Mouse (Mus musculus): Measurements from ENCODE around the gene Med25. TPM values are rescaled to one million over a fixed set of nuclear protein-coding genes. Genes with fewer than 3 reads are reported as not detected.
"Not testable (repeated sequence)": the region's sequence is repeated elsewhere in the genome, so short reads cannot be mapped to it uniquely, and the experiment has no call there.

Gene Med25
- polyA plus RNA-seq, 1 experiment from 2014 or later, result 86.6 TPM

DNA sequence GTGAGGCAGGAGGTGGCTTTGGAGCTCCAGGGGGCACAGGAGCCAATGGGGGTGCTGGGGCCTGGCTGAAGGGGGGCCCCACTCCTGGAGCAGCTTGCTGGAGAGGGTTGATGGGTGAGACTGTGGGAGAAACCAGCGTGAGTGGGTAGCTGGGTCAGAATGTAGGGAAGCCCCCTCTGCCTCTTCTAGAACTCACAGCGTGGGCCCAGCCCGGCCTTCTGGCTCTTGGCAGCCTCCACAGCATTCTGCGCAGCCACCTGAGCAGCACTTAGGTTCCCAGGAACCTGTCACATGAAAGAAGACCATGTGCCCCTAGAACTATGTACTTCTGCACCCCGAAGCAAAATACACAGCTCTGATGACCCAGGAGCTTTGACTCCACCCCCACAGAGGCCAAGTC is 7.9 kb downstream of the Med25 start:
- ATAC-seq, result no peak
- WGBS, result 98% methylated on average over 5 of the region's 5 CpGs

DNA sequence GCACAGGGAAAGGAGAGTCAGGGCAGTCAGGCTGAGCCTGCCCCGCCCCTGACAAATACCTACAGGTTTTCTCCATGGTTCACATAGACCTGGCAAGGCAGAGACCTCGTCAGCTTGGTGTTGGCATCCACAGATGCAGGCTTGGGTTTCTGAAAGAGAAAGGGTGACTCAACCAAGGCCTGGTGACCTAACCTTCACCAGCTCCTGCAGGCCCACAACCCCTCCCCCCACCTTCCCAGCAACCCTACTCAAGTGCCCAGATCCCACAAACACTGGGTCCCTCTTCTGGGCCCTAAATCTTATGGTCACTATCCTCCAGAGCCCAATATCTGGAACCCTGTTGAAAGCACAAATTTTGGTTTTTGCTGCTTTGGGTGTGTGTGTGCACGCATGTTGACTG is 9.5 kb downstream of the Med25 start:
- Histone ChIP-seq H3K4me1 (ENCODE audit: control insufficient read depth, insufficient read depth, low read length) (no peaks in the 10 kb centered on the region), H3K4me2 (ENCODE audit: low read depth, low read length) (no peak overlapping the region), H3K4me3 (ENCODE audit: low read length) (no peak overlapping the region), H3K9me3 (ENCODE audit: control insufficient read depth, low read length) (no peaks in the 10 kb centered on the region), H3K27ac (ENCODE audit: low read length) (no peak overlapping the region), H3K36me3 (ENCODE audit: control insufficient read depth, insufficient read depth, low read length) (peaks cover 32% of the 10 kb centered on the region), H3K27me3 (replicated peaks; ENCODE audit: control insufficient read depth, insufficient read depth, low read length) (no peaks in the 10 kb centered on the region), H3K9ac (ENCODE audit: low read depth, low read length) (no peak overlapping the region)
- WGBS, result 92% methylated on average over 3 of the region's 3 CpGs
- no peak for ATAC-seq

More for the DNA sequence above, 7.9 kb downstream of the Med25 start:
- Histone ChIP-seq H3K9ac (ENCODE audit: low read depth, low read length) (no peak overlapping the region), H3K4me3 (ENCODE audit: low read length) (no peak overlapping the region), H3K4me1 (ENCODE audit: control insufficient read depth, insufficient read depth, low read length) (no peaks in the 10 kb centered on the region), H3K9me3 (ENCODE audit: control insufficient read depth, low read length) (no peaks in the 10 kb centered on the region), H3K36me3 (ENCODE audit: control insufficient read depth, insufficient read depth, low read length) (peaks cover 27% of the 10 kb centered on the region), H3K4me2 (ENCODE audit: low read depth, low read length) (no peak overlapping the region), H3K27me3 (replicated peaks; ENCODE audit: control insufficient read depth, insufficient read depth, low read length) (no peaks in the 10 kb centered on the region), H3K27ac (ENCODE audit: low read length) (no peak overlapping the region)

DNA sequence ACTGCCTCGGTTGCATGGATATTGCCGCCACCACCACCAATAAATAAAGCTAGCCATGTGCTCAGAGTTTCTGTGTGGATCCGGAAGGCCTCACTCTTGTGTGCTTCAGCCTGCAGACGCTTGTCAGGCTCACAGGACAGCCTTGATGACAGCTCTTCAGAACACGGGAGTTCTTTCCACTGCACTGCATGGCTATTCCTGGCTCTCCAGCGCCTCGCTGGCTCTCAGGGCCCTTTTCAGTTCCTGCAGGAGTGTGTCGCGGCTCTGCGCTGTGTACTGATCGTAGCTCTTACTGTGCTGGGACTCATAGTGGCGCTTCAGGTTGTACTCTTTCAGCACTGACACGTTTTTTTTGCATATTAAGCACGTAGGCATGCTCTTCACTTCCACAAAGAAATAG is 14.7 kb downstream of the Med25 start:
- 88% methylated on average over 14 of the region's 14 CpGs for WGBS
- no peaks in the 10 kb centered on the region; the same call in 1 of the 2 replicates for H3K4me1 ChIP-seq (ENCODE audit: control insufficient read depth, insufficient read depth, low read length)

DNA sequence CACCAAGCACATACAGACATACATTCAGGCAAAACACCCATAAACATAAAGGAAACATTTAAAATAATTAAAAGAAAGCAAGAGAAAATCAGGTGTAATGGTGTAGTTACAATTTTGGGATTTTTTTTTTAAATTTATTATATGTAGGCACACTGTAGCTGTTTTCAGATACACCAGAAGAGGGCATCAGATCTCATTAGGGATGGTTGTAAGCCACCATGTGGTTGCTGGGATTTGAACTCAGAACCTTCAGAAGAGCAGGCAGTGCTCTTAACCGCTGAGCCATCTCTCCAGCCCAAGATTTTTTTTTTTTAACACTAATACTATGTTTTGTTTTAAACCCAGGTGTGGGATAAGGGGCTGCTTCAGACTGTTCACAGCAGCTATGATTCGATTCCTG is 20.7 kb downstream of the Med25 start:
- WGBS, result 88% methylated on average over 2 of the region's 2 CpGs
- H3K4me2 ChIP-seq (ENCODE audit: low read depth, low read length); H3K9me3 ChIP-seq (ENCODE audit: control insufficient read depth, low read length); H3K4me3 ChIP-seq (ENCODE audit: low read length); H3K27ac ChIP-seq (ENCODE audit: low read length); H3K36me3 ChIP-seq (ENCODE audit: control insufficient read depth, insufficient read depth, low read length); ATAC-seq; H3K9ac ChIP-seq (ENCODE audit: low read depth, low read length); H3K27me3 ChIP-seq (replicated peaks; ENCODE audit: control insufficient read depth, insufficient read depth, low read length): not testable (repeated sequence)
- H3K4me1 ChIP-seq (ENCODE audit: control insufficient read depth, insufficient read depth, low read length), result peaks cover 22% of the 10 kb centered on the region

More for the DNA sequence above, 14.7 kb downstream of the Med25 start:
- Histone ChIP-seq H3K36me3 (ENCODE audit: control insufficient read depth, insufficient read depth, low read length) (peaks cover 23% of the 10 kb centered on the region), H3K9ac (ENCODE audit: low read depth, low read length) (no peak overlapping the region), H3K4me3 (ENCODE audit: low read length) (no peak overlapping the region), H3K27ac (ENCODE audit: low read length) (no peak overlapping the region), H3K27me3 (replicated peaks; ENCODE audit: control insufficient read depth, insufficient read depth, low read length) (no peaks in the 10 kb centered on the region), H3K4me2 (ENCODE audit: low read depth, low read length) (no peak overlapping the region), H3K9me3 (ENCODE audit: control insufficient read depth, low read length) (no peaks in the 10 kb centered on the region)
- ATAC-seq, result no peak

DNA sequence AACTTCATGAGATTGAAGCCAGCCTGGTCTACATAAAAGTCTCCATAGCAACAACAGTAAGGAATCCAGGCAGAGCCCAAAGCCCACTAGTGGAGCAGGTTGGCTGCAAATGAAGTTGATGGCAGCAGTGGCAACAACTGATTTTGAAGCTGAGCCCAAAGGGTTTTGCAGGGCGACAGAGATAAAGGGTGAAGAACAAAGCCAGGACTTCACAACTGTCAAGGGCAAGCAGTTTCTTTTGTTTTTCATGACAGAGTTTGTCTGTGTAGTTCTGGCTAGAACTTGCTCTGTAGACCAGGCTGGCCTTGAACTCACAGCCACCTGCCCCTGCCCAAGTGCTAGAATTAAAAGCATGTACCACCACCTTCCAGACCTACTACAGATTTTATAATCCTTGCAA is 21.3 kb downstream of the Med25 start:
- peaks cover 28% of the 10 kb centered on the region for H3K4me1 ChIP-seq (ENCODE audit: control insufficient read depth, insufficient read depth, low read length)
- no peaks in the 10 kb centered on the region for H3K27me3 ChIP-seq (replicated peaks; ENCODE audit: control insufficient read depth, insufficient read depth, low read length)
- 66% methylated on average over 1 of the region's 1 CpGs for WGBS
- no peak overlapping the region for H3K4me2 ChIP-seq (ENCODE audit: low read depth, low read length)
- no peak for ATAC-seq
- no peaks in the 10 kb centered on the region for H3K9me3 ChIP-seq (ENCODE audit: control insufficient read depth, low read length)
- H3K27ac ChIP-seq (ENCODE audit: low read length), result no peak overlapping the region
- no peak overlapping the region for H3K4me3 ChIP-seq (ENCODE audit: low read length)
- no peak overlapping the region for H3K9ac ChIP-seq (ENCODE audit: low read depth, low read length)
- no peaks in the 10 kb centered on the region for H3K36me3 ChIP-seq (ENCODE audit: control insufficient read depth, insufficient read depth, low read length)

DNA sequence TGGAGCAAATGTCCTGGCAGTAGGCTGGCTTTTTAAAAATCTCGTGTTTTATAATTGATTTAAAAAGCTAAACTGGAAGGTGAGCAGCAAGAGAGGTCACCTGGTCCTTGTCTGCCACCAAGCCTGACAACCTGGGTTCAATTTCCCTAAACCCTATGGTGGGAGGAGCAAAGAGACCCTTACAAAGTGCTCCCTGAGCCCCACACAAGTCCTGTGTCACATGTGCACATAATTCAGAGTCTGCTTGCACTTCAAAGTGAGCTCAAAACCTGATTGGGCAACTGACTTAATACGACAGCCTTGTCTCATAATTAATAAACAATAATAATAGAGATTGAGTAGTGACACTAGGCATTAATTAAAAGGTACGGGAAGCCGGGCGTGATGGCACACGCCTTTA is 21.9 kb downstream of the Med25 start:
- 78% methylated on average over 6 of the region's 6 CpGs for WGBS
- Histone ChIP-seq H3K27ac (ENCODE audit: low read length) (peak overlapping the region; percentile 100; the same call in 1 of the 2 replicates), H3K36me3 (ENCODE audit: control insufficient read depth, insufficient read depth, low read length) (no peaks in the 10 kb centered on the region), H3K4me2 (ENCODE audit: low read depth, low read length) (peak overlapping the region; percentile 85), H3K4me1 (ENCODE audit: control insufficient read depth, insufficient read depth, low read length) (peaks cover 33% of the 10 kb centered on the region), H3K9me3 (ENCODE audit: control insufficient read depth, low read length) (no peaks in the 10 kb centered on the region), H3K4me3 (ENCODE audit: low read length) (peak overlapping the region; percentile 92), H3K9ac (ENCODE audit: low read depth, low read length) (peak overlapping the region; percentile 100), H3K27me3 (replicated peaks; ENCODE audit: control insufficient read depth, insufficient read depth, low read length) (no peaks in the 10 kb centered on the region)
- no peak for ATAC-seq

DNA sequence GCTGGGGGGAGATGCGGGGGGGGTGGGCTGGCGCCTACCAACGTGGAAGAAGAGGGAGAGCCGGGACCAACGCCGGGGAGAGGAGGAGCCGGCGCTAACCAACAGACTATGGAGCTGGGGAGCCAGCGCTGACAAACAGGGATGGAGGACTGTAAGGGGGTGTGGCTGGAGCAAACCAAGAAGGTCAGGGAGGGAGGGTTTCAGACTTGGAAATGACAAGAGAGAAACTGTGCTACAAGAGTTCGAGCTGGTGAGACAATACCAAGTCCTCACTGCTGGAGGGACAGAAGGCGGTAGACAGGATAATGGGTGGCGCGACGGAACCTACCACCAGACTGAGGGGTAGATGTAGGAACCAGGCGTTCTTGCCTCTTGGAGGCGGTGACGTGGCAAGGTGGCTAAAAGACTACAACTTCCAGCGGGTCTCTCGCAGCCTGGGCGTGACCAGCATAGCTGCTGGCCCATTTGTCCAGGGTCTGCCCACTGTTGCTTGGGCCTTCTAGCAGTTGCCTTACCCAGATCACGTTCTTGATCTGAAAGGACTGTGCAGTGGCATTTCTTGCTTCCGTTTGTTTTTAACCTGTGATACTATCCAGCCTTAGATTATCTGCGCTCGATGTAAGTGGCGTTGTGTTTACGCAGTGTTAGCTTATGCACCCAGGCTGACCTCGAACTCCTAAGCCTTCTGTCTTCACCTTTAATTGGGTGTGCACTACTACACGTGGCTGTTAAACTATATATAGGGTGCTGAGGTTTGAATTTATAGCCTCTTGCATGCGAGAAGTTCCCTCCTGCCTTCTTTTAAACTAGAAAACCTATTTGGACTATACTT is 22.6 kb downstream of the Med25 start, which contains the start of gene Ptov1:
Gene Ptov1 (minus strand): TSS at position 92 of the 832 bp plus-strand sequence.
- Histone ChIP-seq H3K4me1 (ENCODE audit: control insufficient read depth, insufficient read depth, low read length) (peaks cover 40% of the 10 kb centered on the region), H3K4me3 (ENCODE audit: low read length) (peak within 1 kb of the TSS; percentile 92), H3K27ac (ENCODE audit: low read length) (peak within 1 kb of the TSS; percentile 100), H3K4me2 (ENCODE audit: low read depth, low read length) (peak within 1 kb of the TSS; percentile 85), H3K27me3 (replicated peaks; ENCODE audit: control insufficient read depth, insufficient read depth, low read length) (no peaks in the 10 kb centered on the region), H3K36me3 (ENCODE audit: control insufficient read depth, insufficient read depth, low read length) (peaks cover 4% of the 10 kb centered on the region; the same call in 1 of the 2 replicates), H3K9me3 (ENCODE audit: control insufficient read depth, low read length) (no peaks in the 10 kb centered on the region), H3K9ac (ENCODE audit: low read depth, low read length) (peak within 1 kb of the TSS; percentile 100)
- ATAC-seq, result peak; percentile 89
- 3% methylated on average over 29 of the region's 29 CpGs for WGBS

DNA sequence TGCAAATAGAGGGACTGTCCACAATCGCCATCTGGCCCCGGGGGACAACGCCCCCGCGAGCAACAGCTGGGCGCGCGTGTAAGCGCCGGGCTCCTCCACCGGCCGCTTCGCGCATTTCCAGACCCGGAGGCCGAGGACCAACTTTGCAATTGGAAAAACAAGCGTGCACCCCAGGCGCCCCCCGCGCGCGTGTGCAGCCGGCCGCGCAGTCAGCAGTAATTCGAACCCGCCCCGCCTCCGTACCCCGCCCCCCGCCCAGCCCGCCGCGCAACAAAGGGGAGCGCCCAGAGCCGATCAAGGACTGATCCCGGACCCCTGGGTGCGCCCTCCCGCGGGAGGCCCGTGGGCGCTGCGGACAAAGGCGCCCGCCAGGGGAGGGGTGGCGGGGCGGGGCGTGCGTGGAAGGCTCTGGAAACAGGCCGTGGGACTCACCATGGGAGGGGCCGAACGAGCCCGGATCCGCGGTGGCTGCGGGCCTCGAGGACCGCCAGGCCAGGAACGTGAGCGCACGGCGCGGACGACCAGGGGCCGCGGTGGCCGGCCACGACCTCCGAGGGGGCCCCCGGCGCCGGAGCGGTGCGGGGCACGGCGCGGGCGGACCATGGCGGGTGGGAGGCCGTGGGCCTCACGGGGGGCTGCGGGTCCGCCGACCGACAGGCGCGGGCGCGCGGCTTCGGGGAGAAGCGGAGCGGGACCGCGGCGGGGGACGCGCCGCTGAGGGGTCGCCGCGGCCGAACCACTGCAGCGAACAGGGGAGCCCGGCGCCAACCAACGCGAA is 23.4 kb downstream of the Med25 start:
- ATAC-seq, result peak; percentile 60
- H3K4me3 ChIP-seq (ENCODE audit: low read length), result peak overlapping the region; percentile 92
- H3K9me3 ChIP-seq (ENCODE audit: control insufficient read depth, low read length), result no peaks in the 10 kb centered on the region
- H3K27me3 ChIP-seq (replicated peaks; ENCODE audit: control insufficient read depth, insufficient read depth, low read length), result no peaks in the 10 kb centered on the region
- H3K36me3 ChIP-seq (ENCODE audit: control insufficient read depth, insufficient read depth, low read length), result peaks cover 8% of the 10 kb centered on the region; the same call in 1 of the 2 replicates
- WGBS, result under 1% methylated on average over 96 of the region's 108 CpGs
- peaks cover 42% of the 10 kb centered on the region for H3K4me1 ChIP-seq (ENCODE audit: control insufficient read depth, insufficient read depth, low read length)
- H3K9ac ChIP-seq (ENCODE audit: low read depth, low read length), result peak overlapping the region; percentile 100
- H3K27ac ChIP-seq (ENCODE audit: low read length), result peak overlapping the region; percentile 100
- H3K4me2 ChIP-seq (ENCODE audit: low read depth, low read length), result peak overlapping the region; percentile 85

DNA sequence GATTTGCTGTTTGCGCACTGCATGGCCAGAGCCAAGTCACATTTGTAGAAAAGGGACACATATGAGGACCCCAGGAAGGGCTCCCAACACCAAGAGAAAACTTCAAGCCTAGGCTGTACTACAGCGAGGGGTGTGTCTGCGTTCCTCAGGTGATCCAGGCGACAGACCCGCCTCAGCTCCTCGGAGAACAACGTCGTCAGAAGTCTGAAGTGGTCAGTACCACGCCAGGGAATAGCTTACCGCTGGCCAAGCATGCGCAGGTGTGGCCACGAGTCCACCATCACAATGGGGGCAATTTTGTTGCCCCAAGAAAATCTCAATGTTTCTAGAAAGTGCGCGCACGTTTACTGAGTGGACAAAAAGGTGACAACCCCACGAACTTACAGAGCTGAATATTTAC is 24.0 kb downstream of the Med25 start:
- Histone ChIP-seq H3K4me2 (ENCODE audit: low read depth, low read length) (peak overlapping the region; percentile 85), H3K4me3 (ENCODE audit: low read length) (peak overlapping the region; percentile 92), H3K4me1 (ENCODE audit: control insufficient read depth, insufficient read depth, low read length) (peaks cover 42% of the 10 kb centered on the region), H3K27ac (ENCODE audit: low read length) (peak overlapping the region; percentile 100), H3K9ac (ENCODE audit: low read depth, low read length) (peak overlapping the region; percentile 100), H3K9me3 (ENCODE audit: control insufficient read depth, low read length) (no peaks in the 10 kb centered on the region), H3K36me3 (ENCODE audit: control insufficient read depth, insufficient read depth, low read length) (peaks cover 15% of the 10 kb centered on the region), H3K27me3 (replicated peaks; ENCODE audit: control insufficient read depth, insufficient read depth, low read length) (no peaks in the 10 kb centered on the region)
- ATAC-seq, result peak; percentile 12; the same call in 1 of the 2 replicates
- 3% methylated on average over 16 of the region's 16 CpGs for WGBS
